Mouse (Mus musculus) forebrain, embryonic 16.5 days (tissue): ENCODE measurements around the gene Tmem179. TPM values are rescaled to one million over a fixed set of nuclear protein-coding genes. Genes with fewer than 3 reads are reported as not detected.
A peak's percentile ranks its signal among the peaks of the same experiment; 100 is the strongest.

Source experiments
- ATAC-seq: fragments of 200-750 bp; cut with Nextera tagmentation; 2 replicates; pipeline ENCODE4 v1.8.0; 2017; ENCODE audit warnings: mild to moderate bottlenecking, moderate library complexity
- H3K27ac ChIP-seq: fragments of 300-500 bp; sonication (generic); 2 replicates; pipeline ENCODE4 v1.5.1; 2014; ENCODE audit warnings: low read length, control low read depth
- H3K27me3 ChIP-seq: fragments of 300-500 bp; sonication (generic); replicated peaks from 2 replicates; pipeline ENCODE4 v1.6.1; 2014; ENCODE audit warnings: low read length; ENCODE audit not compliant: control insufficient read depth, insufficient read depth
- H3K36me3 ChIP-seq: fragments of 300-500 bp; sonication (generic); 2 replicates; pipeline ENCODE4 v1.6.1; 2014; ENCODE audit not compliant: control insufficient read depth, insufficient read depth
- H3K4me1 ChIP-seq: fragments of 300-500 bp; sonication (generic); replicated peaks from 2 replicates; pipeline ENCODE4 v1.6.1; 2014; ENCODE audit warnings: low read length; ENCODE audit not compliant: control insufficient read depth, insufficient read depth
- H3K4me2 ChIP-seq: fragments of 300-500 bp; sonication (generic); 2 replicates; pipeline ENCODE4 v1.6.1; 2014; ENCODE audit warnings: mild to moderate bottlenecking, low read length, control low read depth
- H3K4me3 ChIP-seq: fragments of 300-500 bp; sonication (generic); replicated peaks from 2 replicates; pipeline ENCODE4 v1.5.1; 2014; ENCODE audit warnings: mild to moderate bottlenecking, low read length, control low read depth
- H3K9ac ChIP-seq: fragments of 300-500 bp; sonication (generic); replicated peaks from 2 replicates; pipeline ENCODE4 v1.6.1; 2014; ENCODE audit warnings: low read depth, low read length, control low read depth
- H3K9me3 ChIP-seq: fragments of 300-500 bp; sonication (generic); 2 replicates; pipeline ENCODE4 v1.6.1; 2016; ENCODE audit warnings: low read length; ENCODE audit not compliant: control insufficient read depth
- WGBS: fragments of 180-500 bp; shearing (Covaris S2); extraction: QIAGEN DNeasy Blood & Tissue Kit; methylation state at CpG from one replicate; pipeline ENCODE4 v1.1.7; 2014; 5-methylcytosine and 5-hydroxymethylcytosine counted together
- polyA plus RNA-seq: library from polyadenylated mRNA; unstranded; fragments of >200 nt; fragmentation: Nextera tagmentation; extraction: Ambion mirVana; gene quantifications from 2 replicates; pipeline ENCODE4 v1.2.1, GENCODE M21; 2015

Tmem179 gene
- polyA plus RNA-seq, 1 experiment from 2014 or later, result 71.7 TPM

- Histone ChIP-seq H3K4me1 (peaks cover 5% of the 10 kb centered on the region), H3K9me3 (no peaks in the 10 kb centered on the region), H3K36me3 (no peaks in the 10 kb centered on the region), H3K27me3 (no peaks in the 10 kb centered on the region), H3K4me2 (no peak overlapping the region), H3K9ac (no peak overlapping the region), H3K4me3 (no peak overlapping the region), H3K27ac (no peak overlapping the region)
- WGBS, result 84% methylated on average over 4 of the region's 4 CpGs
- ATAC-seq, result no peak
These were observed 53.3 kb downstream of the Tmem179 start for GRCm38 (mm10) chr12:112463209-112463608.

- H3K4me1 ChIP-seq, result peaks cover 13% of the 10 kb centered on the region
- H3K27me3 ChIP-seq, result no peaks in the 10 kb centered on the region
- no peak overlapping the region for H3K4me2 ChIP-seq
- no peak overlapping the region for H3K27ac ChIP-seq
- H3K4me3 ChIP-seq, result no peak overlapping the region
- 56% methylated on average over 12 of the region's 12 CpGs for WGBS
- H3K9ac ChIP-seq, result no peak overlapping the region
- H3K9me3 ChIP-seq, result no peaks in the 10 kb centered on the region
- no peak for ATAC-seq
- no peaks in the 10 kb centered on the region for H3K36me3 ChIP-seq
These were observed 54.1 kb downstream of the Tmem179 start for GRCm38 (mm10) chr12:112462423-112462822.

- under 1% methylated on average over 4 of the region's 4 CpGs for WGBS
- Histone ChIP-seq H3K27me3 (no peaks in the 10 kb centered on the region), H3K9ac (no peak overlapping the region), H3K9me3 (no peaks in the 10 kb centered on the region), H3K36me3 (no peaks in the 10 kb centered on the region), H3K4me1 (peaks cover 35% of the 10 kb centered on the region), H3K4me3 (no peak overlapping the region), H3K4me2 (no peak overlapping the region), H3K27ac (peak overlapping the region; percentile 74)
- peak; percentile 96 for ATAC-seq
These were observed 58.7 kb downstream of the Tmem179 start for GRCm38 (mm10) chr12:112457839-112458238.

GRCm38 (mm10) chr12:112456144-112456713 lies 60.3 kb downstream of the Tmem179 start:
- WGBS, result 80% methylated on average over 6 of the region's 6 CpGs
- H3K4me1 ChIP-seq, result peaks cover 35% of the 10 kb centered on the region
- no peaks in the 10 kb centered on the region for H3K27me3 ChIP-seq
- H3K9me3 ChIP-seq, result no peaks in the 10 kb centered on the region
- H3K36me3 ChIP-seq, result no peaks in the 10 kb centered on the region
- no peak for ATAC-seq
- no peak overlapping the region for H3K27ac ChIP-seq
- H3K9ac ChIP-seq, result no peak overlapping the region
- H3K4me3 ChIP-seq, result no peak overlapping the region
- no peak overlapping the region for H3K4me2 ChIP-seq

- no peaks in the 10 kb centered on the region for H3K27me3 ChIP-seq
- peaks cover under 1% of the 10 kb centered on the region; the same call in 1 of the 2 replicates for H3K9me3 ChIP-seq
- no peak for ATAC-seq
- peaks cover 41% of the 10 kb centered on the region for H3K4me1 ChIP-seq
- H3K27ac ChIP-seq, result no peak overlapping the region
- no peak overlapping the region for H3K4me3 ChIP-seq
- no peak overlapping the region for H3K9ac ChIP-seq
- H3K36me3 ChIP-seq, result no peaks in the 10 kb centered on the region
- no peak overlapping the region for H3K4me2 ChIP-seq
- WGBS, result 83% methylated on average over 9 of the region's 9 CpGs
These were observed 64.7 kb downstream of the Tmem179 start for GRCm38 (mm10) chr12:112451826-112452225.

GRCm38 (mm10) chr12:112451381-112451780 lies 65.2 kb downstream of the Tmem179 start:
- ATAC-seq, result no peak
- Histone ChIP-seq H3K9ac (no peak overlapping the region), H3K27ac (no peak overlapping the region), H3K4me3 (no peak overlapping the region), H3K36me3 (no peaks in the 10 kb centered on the region), H3K27me3 (no peaks in the 10 kb centered on the region), H3K9me3 (peaks cover 3% of the 10 kb centered on the region; the same call in 1 of the 2 replicates), H3K4me1 (peaks cover 41% of the 10 kb centered on the region), H3K4me2 (no peak overlapping the region)
- 80% methylated on average over 1 of the region's 1 CpGs for WGBS

- H3K9me3 ChIP-seq, result peaks cover 3% of the 10 kb centered on the region; the same call in 1 of the 2 replicates
- no peak overlapping the region for H3K9ac ChIP-seq
- ATAC-seq, result peak; percentile 24; the same call in 1 of the 2 replicates
- H3K27ac ChIP-seq, result no peak overlapping the region
- H3K36me3 ChIP-seq, result no peaks in the 10 kb centered on the region
- H3K4me3 ChIP-seq, result no peak overlapping the region
- no peak overlapping the region for H3K4me2 ChIP-seq
- 26% methylated on average over 6 of the region's 6 CpGs for WGBS
- no peaks in the 10 kb centered on the region for H3K27me3 ChIP-seq
- H3K4me1 ChIP-seq, result peaks cover 39% of the 10 kb centered on the region
These were observed 65.7 kb downstream of the Tmem179 start for GRCm38 (mm10) chr12:112450883-112451282.

Other genes with a start within 250 kb of the Tmem179 start
- 0.17 and 0.42 TPM in 2 replicates for gene A530016L24Rik, start 27.3 kb downstream of the Tmem179 start, polyA plus RNA-seq
- 2.6 TPM in 2 replicates for gene Inf2, start 72.0 kb upstream of the Tmem179 start, polyA plus RNA-seq
- 1.8 and 2.4 TPM in 2 replicates for gene Adssl1, start 103.3 kb upstream of the Tmem179 start, polyA plus RNA-seq
- 68.9 and 75.9 TPM in 2 replicates for gene Siva1, start 127.9 kb upstream of the Tmem179 start, polyA plus RNA-seq
- 56.9 and 57.1 TPM in 2 replicates for gene Akt1, start 158.1 kb upstream of the Tmem179 start, polyA plus RNA-seq
- gene Zbtb42, start 162.1 kb upstream of the Tmem179 start, polyA plus RNA-seq, result 0.65 and 0.92 TPM in 2 replicates
- 18.8 and 22.9 TPM in 2 replicates for gene Cep170b, start 203.7 kb upstream of the Tmem179 start, polyA plus RNA-seq
- 4.0 and 5.3 TPM in 2 replicates for gene Pld4, start 243.9 kb upstream of the Tmem179 start, polyA plus RNA-seq